Mouse (Mus musculus) MEL-GATA-1-ER (cell line): ENCODE results near the gene Stx6.
A peak's percentile ranks its signal among the peaks of the same experiment; 100 is the strongest.

Experiments used
- DNase-seq: peaks from one replicate; pipeline ENCODE4 v3.0.0-alpha.2; 2012; ENCODE audit warnings: low read depth; ENCODE audit errors: extremely low read depth

Gene Stx6

GRCm38 (mm10) chr1:155158141-155158969 lies at the start of gene Stx6:
Gene Stx6 (plus strand): TSS chr1:155158715.
- DNase-seq = peak; percentile 82

GRCm38 (mm10) chr1:155109387-155110350 lies 48.8 kb upstream of the Stx6 start:
- no peak for DNase-seq

GRCm38 (mm10) chr1:155111491-155111890 lies 47.0 kb upstream of the Stx6 start:
- DNase-seq = no peak

DNA sequence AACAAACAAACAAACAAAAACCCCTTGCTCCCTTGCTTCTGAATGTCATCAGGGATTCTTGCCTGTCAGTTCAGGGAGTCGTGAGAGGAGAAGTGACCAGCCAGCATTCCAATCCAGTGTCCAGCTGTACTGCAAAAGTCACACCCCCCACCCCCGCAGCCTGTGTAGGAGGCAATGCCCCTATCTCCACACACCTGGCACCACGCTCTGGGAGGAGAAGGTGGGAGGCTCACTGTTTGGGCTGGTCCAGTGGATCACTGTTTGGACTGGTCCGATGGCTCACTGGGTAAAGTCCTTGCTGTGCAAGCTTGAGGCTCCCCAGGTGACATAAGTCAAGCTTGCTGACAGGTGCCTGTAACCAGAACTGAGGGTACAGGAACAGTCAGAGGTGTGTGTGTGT lies 46.4 kb upstream of the Stx6 start:
- DNase-seq = no peak

DNA sequence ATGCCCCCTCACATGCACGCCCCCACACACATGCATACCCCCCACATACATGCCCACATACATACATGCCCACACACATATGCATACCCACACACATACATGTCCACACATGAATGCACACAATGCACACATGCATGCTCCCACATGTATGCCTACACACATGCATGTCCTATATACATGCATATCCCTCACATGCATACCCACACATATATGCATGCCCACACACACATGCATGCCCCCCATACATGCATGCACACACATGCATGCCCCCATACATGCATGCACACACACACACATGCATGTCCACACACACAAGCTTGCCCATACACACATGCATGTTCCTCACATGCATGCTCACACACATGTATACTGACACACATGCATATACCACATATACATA lies 45.6 kb upstream of the Stx6 start:
- DNase-seq = no peak

DNA sequence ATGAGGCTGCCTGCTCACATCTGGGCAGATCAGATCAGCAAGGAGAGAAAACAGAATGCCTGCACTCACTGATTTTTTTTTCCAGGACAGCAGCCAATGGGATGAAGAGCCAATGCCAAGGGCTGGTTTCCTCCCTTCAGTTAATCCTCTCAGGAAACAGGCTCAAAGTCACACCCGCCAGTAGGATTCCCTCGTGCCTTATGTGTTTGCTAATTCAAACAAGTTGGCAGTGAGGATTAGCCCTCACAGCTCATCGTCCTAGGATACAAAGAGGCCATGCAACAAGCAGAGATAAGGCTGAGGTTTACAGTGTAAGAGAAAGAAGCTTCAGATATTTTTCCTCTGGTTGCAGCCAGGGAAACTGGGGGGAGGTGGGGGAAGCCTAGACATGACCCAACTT lies 44.6 kb upstream of the Stx6 start:
- DNase-seq = no peak

DNA sequence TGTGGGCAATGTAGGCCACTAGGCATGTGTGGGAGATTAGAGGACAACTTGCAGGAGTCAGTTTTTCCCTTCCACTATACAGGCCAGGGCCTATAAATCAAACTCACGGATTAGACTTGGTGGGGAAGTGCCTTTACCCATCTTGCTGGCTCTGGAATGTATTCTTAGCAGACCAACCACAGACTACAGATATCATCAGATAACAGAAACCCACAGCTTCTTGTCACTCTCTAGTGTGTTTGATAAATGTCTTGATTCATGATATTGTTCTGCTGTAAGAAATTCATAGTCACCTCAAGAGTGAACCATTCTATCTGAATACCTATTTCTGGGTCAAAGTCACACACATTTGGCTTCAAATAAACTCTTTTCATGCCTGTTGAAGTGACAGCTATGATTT lies 38.8 kb upstream of the Stx6 start:
- DNase-seq = no peak

DNA sequence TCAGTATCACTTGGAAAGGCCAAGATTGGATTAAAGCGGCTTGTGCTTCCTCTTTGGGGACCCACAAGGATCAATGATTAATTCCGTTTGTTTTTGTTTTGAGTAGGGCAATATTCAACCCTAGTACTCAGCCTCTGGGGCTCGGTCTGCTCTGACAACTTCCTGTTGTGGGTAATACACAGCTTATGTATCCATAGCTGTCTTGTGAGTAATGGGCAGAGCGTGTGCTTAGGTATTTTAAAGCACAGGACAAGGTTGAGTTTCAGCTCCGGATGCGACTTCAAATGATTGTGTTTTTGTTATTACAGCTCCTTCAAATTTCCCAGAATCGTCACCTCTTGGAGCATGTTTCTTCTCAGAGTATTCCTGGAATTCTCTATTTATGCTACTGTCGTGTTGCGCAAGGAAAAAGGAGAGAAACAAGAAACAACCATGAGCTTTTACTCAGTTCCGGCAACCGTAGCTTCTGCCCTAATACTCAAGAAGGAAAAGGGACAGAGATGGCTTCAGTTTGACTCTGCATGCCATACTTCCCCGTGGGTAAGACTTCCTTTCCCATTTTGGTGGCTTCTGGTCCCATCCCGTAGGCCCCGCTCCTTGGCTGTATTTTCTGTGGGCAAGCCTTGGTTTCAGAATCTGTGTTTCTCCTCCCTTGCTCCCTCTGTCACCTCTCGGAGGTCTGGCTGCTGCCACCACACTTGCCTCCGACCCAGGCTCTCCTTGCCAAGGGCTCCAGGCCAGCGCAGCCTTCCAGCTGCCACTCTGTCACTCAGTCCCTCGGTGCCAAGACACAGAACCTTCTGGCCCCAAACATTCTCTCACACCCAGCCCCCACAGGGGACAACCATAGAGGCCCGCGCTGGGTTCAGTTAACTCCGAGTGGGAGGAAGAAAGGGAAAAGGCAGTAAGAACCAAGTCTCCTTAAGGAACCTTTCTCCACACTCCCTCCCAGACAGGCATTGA lies 36.3 kb upstream of the Stx6 start:
- DNase-seq = no peak

DNA sequence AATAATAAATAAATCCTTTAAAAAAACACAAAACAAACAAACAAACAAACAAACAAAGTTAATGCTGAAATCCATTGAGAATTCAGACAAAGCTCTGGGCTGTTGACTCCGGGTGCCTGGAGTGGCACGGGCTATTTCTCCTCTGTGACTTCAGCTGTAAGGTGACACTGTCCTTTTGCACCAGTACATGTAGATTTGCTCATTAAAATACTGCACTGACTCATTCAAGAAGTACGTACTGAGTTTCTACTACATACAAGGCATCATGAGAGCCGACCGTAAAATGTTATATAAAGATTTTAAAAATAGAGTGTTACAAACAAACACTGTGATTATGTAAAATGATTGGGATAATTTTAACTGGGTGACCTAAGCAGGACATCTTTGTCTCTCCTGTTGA lies 34.1 kb upstream of the Stx6 start:
- no peak for DNase-seq

DNA sequence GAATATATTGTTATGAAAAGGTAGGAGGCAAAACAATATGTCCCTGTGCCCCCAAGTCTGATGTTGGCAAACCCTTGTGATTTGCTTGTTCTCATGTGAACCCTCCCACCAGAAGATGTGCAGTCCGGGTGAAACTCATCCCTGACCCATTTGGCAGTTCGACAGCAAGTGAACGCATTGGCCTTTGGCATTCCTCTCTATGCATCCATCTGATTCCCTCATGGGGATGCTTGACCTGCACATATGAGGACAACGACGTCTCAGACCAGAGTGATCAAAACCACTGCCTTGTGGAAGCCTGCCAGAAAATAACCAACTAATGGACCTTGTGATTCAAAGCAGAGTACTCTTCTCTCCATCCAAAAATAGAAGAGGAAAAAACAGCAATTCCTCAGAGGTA lies 31.8 kb upstream of the Stx6 start:
- no peak for DNase-seq

- DNase-seq = no peak
Measured at GRCm38 (mm10) chr1:155127429-155127934, 31.0 kb upstream of the Stx6 start.

- DNase-seq = no peak
Measured at GRCm38 (mm10) chr1:155134866-155135265, 23.6 kb upstream of the Stx6 start.

DNA sequence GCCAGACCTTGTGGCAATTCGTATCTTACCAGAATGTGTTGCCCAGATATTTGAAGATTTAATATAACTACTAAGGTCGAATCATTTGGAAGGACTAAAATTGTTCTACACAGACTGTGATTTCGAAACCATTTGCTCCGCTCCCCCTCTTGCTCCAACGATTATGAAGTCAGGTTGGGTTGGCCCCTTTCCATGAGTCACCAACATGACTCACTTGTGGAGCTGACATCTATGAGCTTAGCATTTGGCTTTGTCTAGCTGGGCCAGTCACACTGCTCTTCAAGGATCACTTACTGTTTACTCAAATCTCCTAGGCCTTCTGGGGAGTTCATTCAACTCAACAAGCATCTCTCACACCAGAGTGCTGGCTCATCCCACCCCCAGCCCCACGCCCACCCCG lies 19.7 kb upstream of the Stx6 start:
- DNase-seq = no peak

DNA sequence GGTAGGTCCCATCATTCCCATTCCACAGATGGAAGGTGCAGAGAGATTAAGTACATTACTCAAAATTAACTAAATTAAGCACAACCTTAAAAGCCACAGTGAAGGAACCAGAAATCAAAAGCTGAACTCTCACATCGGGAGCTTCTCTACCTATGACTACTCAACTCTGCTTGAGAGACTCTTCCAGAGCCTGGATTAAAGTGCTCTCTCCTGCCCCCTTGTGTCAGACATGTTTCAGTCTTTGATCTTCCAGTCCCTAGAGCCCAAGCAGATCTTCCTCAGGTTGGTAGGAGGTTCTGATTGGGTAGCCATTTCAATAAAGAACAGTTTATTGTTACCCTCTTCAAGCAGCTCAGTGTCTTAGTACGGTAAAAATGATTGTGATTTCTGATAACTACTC lies 18.4 kb upstream of the Stx6 start:
- DNase-seq = no peak

- DNase-seq = peak; percentile 65
Measured at GRCm38 (mm10) chr1:155145620-155146019, 12.9 kb upstream of the Stx6 start.

DNA sequence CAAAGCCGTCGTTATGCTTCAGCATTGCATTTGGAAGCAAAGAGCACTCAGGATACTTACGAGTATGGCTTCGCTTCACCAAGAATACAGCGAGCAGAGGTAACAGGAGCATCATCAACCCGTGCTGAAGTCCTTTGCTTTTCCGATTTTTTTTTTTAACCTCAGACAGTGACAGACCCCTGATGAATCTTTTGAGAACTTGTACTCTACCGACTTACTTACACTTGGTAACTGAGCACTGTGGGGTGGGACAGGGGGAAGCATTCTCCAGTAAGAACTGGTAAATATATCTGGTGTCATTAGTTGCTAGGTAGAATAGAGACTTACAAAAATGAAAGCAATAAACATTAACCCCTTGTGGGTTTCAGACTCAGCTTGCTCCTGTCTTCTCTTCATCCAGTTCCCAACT lies 11.9 kb upstream of the Stx6 start, which contains the start of gene Mr1:
TSS of gene Mr1 (minus strand) at position 243 of the 409 bp plus-strand sequence.
- DNase-seq = peak; percentile 86

- DNase-seq = no peak
Measured at GRCm38 (mm10) chr1:155147228-155147627, 11.3 kb upstream of the Stx6 start.

GRCm38 (mm10) chr1:155149403-155149802 lies 9.1 kb upstream of the Stx6 start:
- DNase-seq = no peak

- DNase-seq = no peak
Measured at GRCm38 (mm10) chr1:155150821-155151220, 7.7 kb upstream of the Stx6 start.

GRCm38 (mm10) chr1:155153906-155154305 lies 4.6 kb upstream of the Stx6 start:
- DNase-seq = no peak

DNA sequence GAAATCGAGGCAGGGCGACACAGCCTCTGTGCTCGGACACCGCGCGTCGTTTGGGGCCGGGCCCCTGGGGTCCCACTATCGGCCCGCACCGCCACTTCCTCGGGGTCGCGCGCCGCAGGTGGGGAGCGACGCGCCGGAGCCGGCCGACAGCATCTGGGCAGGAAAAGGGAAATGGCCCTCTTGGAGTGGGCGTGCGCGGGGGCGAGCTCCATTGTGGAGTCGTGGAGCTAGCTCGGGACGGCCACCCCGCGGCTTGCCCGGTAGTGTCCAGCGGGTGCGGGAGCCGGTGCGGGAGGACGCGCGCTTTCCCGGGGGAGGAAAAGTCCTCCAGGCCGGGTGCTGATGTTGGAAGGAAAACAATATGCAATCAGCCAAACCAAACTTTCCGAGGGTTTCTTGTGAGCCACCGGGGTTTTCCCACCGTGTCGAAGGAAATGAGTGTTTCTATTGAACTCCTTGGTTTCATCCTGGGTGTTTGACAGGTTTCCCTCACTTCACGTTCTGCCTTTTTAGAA lies 512 bp downstream of the Stx6 start:
- DNase-seq = no peak
